ENCODE assay signal across 28 mouse cellular contexts in the genomic region with DNA sequence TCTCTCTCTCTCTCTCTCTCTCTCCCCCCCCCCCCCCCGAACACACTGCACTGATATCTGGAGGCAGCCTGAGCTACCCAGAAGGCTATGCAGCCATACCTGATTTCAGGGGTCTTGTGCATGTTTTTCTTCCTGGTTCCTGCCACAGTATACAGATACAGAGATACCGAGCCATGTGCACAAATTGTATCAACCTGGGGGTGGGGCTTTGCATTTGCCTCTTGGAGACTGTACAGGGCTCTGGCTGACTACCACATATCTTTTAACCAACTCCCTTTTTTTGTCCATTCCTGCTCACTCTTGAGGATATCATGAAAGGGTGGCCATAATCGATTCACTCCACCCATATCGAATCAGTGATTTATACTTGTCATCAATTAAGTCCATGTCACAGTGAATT.
A peak's percentile ranks its signal among the peaks of the same experiment; 100 is the strongest.
DNase-seq lines count a peak whose midpoint lies in the region; ATAC-seq and TF ChIP-seq lines count a peak whose summit lies in the region.
"Had no signal": no experiment of that assay in that cellular context is flagged by ENCODE, and none has a peak within 500 bp of the region (broad histone marks: within the 10 kb centered on the region; RNA-seq: fewer than 3 reads in every experiment).

No protein-coding gene starts in this region.

- no peaks in the 10 kb centered on the region for H3K9me3 ChIP-seq in heart, embryonic 11.5 days (replicated peaks; ENCODE audit: control insufficient read depth, low read length)
- no peaks in the 10 kb centered on the region for H3K9me3 ChIP-seq in midbrain, embryonic 11.5 days (ENCODE audit: control insufficient read depth, low read length)
- no peaks in the 10 kb centered on the region for H3K9me3 ChIP-seq in midbrain, postnatal 0 days (ENCODE audit: low read length)
- H3K9me3 ChIP-seq in neural tube, embryonic 12.5 days = 0 out of 2 replicates have a peak, but pooled peaks cover 3% of the 10 kb centered on the region
- H3K9me3 ChIP-seq: embryonic facial prominence, embryonic 13.5 days; embryonic facial prominence, embryonic 15.5 days; forebrain, embryonic 10.5 days; forebrain, embryonic 13.5 days; forebrain, embryonic 15.5 days had no signal

- H3K4me2 ChIP-seq in heart, embryonic 11.5 days = no peak overlapping the region
- H3K4me2 ChIP-seq in midbrain, embryonic 11.5 days = no peak overlapping the region
- H3K4me2 ChIP-seq in midbrain, postnatal 0 days (ENCODE audit: low read depth, low read length, poor library complexity, severe bottlenecking) = no peak overlapping the region
- no peak overlapping the region for H3K4me2 ChIP-seq in neural tube, embryonic 12.5 days (replicated peaks)
- H3K4me2 ChIP-seq: embryonic facial prominence, embryonic 13.5 days; embryonic facial prominence, embryonic 15.5 days; forebrain, embryonic 13.5 days; forebrain, embryonic 15.5 days had no signal

- TF ChIP-seq CTCF in midbrain, postnatal 0 days (IDR thresholded peaks at IDR 0.05) = no peak

- no peaks in the 10 kb centered on the region for H3K27me3 ChIP-seq in heart, embryonic 11.5 days (ENCODE audit: control insufficient read depth, insufficient read depth, low read length)
- no peaks in the 10 kb centered on the region for H3K27me3 ChIP-seq in midbrain, embryonic 11.5 days (ENCODE audit: control insufficient read depth, insufficient read depth, low read length)
- no peaks in the 10 kb centered on the region for H3K27me3 ChIP-seq in midbrain, postnatal 0 days (ENCODE audit: insufficient read depth, low read length)
- no peaks in the 10 kb centered on the region for H3K27me3 ChIP-seq in neural tube, embryonic 12.5 days (replicated peaks)
- H3K27me3 ChIP-seq: CH12.LX; embryonic facial prominence, embryonic 13.5 days; embryonic facial prominence, embryonic 15.5 days; forebrain, embryonic 13.5 days; forebrain, embryonic 15.5 days had no signal

- no peaks in the 10 kb centered on the region for H3K36me3 ChIP-seq in heart, embryonic 11.5 days (ENCODE audit: control insufficient read depth, insufficient read depth, low read length)
- H3K36me3 ChIP-seq in midbrain, embryonic 11.5 days (ENCODE audit: control insufficient read depth, insufficient read depth, low read length) = no peaks in the 10 kb centered on the region
- no peaks in the 10 kb centered on the region for H3K36me3 ChIP-seq in midbrain, postnatal 0 days (ENCODE audit: insufficient read depth, low read length)
- H3K36me3 ChIP-seq in neural tube, embryonic 12.5 days = no peaks in the 10 kb centered on the region
- H3K36me3 ChIP-seq: embryonic facial prominence, embryonic 13.5 days; embryonic facial prominence, embryonic 15.5 days; forebrain, embryonic 10.5 days; forebrain, embryonic 15.5 days; G1E had no signal

- no peak overlapping the region for H3K4me3 ChIP-seq in heart, embryonic 11.5 days (ENCODE audit: low read depth, low read length)
- no peak overlapping the region for H3K4me3 ChIP-seq in midbrain, embryonic 11.5 days (ENCODE audit: low read depth, low read length)
- H3K4me3 ChIP-seq in midbrain, postnatal 0 days (ENCODE audit: low read depth, low read length) = no peak overlapping the region
- H3K4me3 ChIP-seq in neural tube, embryonic 12.5 days = no peak overlapping the region
- H3K4me3 ChIP-seq: embryonic facial prominence, embryonic 13.5 days; embryonic facial prominence, embryonic 15.5 days; erythroblast, embryonic 14.5 days; forebrain, embryonic 10.5 days; forebrain, embryonic 13.5 days; forebrain, embryonic 15.5 days had no signal

- H3K4me1 ChIP-seq in heart, embryonic 11.5 days (ENCODE audit: control insufficient read depth, insufficient read depth, low read length) = no peaks in the 10 kb centered on the region
- no peaks in the 10 kb centered on the region for H3K4me1 ChIP-seq in midbrain, embryonic 11.5 days (ENCODE audit: control insufficient read depth, insufficient read depth, low read length)
- no peaks in the 10 kb centered on the region for H3K4me1 ChIP-seq in midbrain, postnatal 0 days (ENCODE audit: insufficient read depth, low read length)
- H3K4me1 ChIP-seq in neural tube, embryonic 12.5 days = peaks cover 12% of the 10 kb centered on the region; the same call in 1 of the 2 replicates
- H3K4me1 ChIP-seq: embryonic facial prominence, embryonic 13.5 days; embryonic facial prominence, embryonic 15.5 days; forebrain, embryonic 10.5 days; forebrain, embryonic 13.5 days; forebrain, embryonic 15.5 days had no signal

- ATAC-seq in heart, embryonic 11.5 days (replicated peaks; ENCODE audit: insufficient number of reproducible peaks, low FRiP score, low TSS enrichment) = no peak
- no peak for ATAC-seq in midbrain, embryonic 11.5 days (ENCODE audit: low FRiP score)
- ATAC-seq in midbrain, postnatal 0 days (ENCODE audit: low FRiP score) = no peak
- peak; percentile 66; the same call in 1 of the 2 replicates for ATAC-seq in neural tube, embryonic 12.5 days (ENCODE audit: low FRiP score, low read depth)
- ATAC-seq: activated CD4-positive, CD25-positive, alpha-beta regulatory T cell, adult 4 months; CD4-positive, CD25-positive, alpha-beta regulatory T cell, adult 4 months; forebrain, embryonic 13.5 days; forebrain, embryonic 15.5 days; Patski had no signal

- no peak overlapping the region for H3K27ac ChIP-seq in heart, embryonic 11.5 days (ENCODE audit: low read depth, low read length)
- H3K27ac ChIP-seq in midbrain, embryonic 11.5 days (ENCODE audit: low read depth, low read length) = no peak overlapping the region
- H3K27ac ChIP-seq in midbrain, postnatal 0 days (ENCODE audit: low read depth, low read length) = no peak overlapping the region
- no peak overlapping the region for H3K27ac ChIP-seq in neural tube, embryonic 12.5 days
- H3K27ac ChIP-seq: embryonic facial prominence, embryonic 13.5 days; embryonic facial prominence, embryonic 15.5 days; forebrain, embryonic 10.5 days; forebrain, embryonic 13.5 days; forebrain, embryonic 15.5 days had no signal

- peak; percentile 65 for DNase-seq in heart, adult 11 months
- DNase-seq in midbrain, embryonic 11.5 days (ENCODE audit: low spot score, missing footprints) = peak; percentile 2
- no peak for DNase-seq in midbrain, postnatal 0 days (ENCODE audit: low spot score)
- DNase-seq in neural tube, embryonic 10.5 days (ENCODE audit: extremely low spot score, low spot score) = no peak
- no peak for DNase-seq in adrenal gland, postnatal 10 days
- DNase-seq: adrenal gland, adult 8-10 months; adrenal gland, postnatal 25 days; B cell, adult 2 months; cerebellum, adult 11 months; cerebellum, adult 18-20 months; cerebellum, adult 8-10 months; cerebellum, adult 9-11 months; cerebellum, postnatal 14 days; cerebellum, postnatal 36 days; embryo, embryonic 11 days had no signal

- WGBS in heart, embryonic 11.5 days (ENCODE audit: insufficient replicate concordance) = 81% methylated on average over 4 of the region's 4 CpGs
- 87% methylated on average over 4 of the region's 4 CpGs for WGBS in midbrain, embryonic 11.5 days
- WGBS in midbrain, postnatal 0 days = 68% methylated on average over 4 of the region's 4 CpGs
- 45% methylated on average over 3 of the region's 4 CpGs for WGBS in neural tube, embryonic 12.5 days

- H3K9ac ChIP-seq in heart, embryonic 11.5 days (ENCODE audit: low read depth, low read length) = no peak overlapping the region
- H3K9ac ChIP-seq in midbrain, embryonic 11.5 days (ENCODE audit: low read length) = no peak overlapping the region
- H3K9ac ChIP-seq in midbrain, postnatal 0 days (replicated peaks; ENCODE audit: low read length, poor library complexity, severe bottlenecking) = no peak overlapping the region
- H3K9ac ChIP-seq in neural tube, embryonic 12.5 days = no peak overlapping the region
- H3K9ac ChIP-seq: embryonic facial prominence, embryonic 13.5 days; embryonic facial prominence, embryonic 15.5 days; forebrain, embryonic 13.5 days; forebrain, embryonic 15.5 days had no signal

Comparison
In these comparisons a context has a peak if more than half of its experiments do, and no peak if none do; other contexts are left out.
1. DNase-seq: peak in heart, adult 11 months (single experiment) and midbrain, embryonic 11.5 days (single experiment); none in midbrain, postnatal 0 days (single experiment), neural tube, embryonic 10.5 days (single experiment) and adrenal gland, postnatal 10 days (single experiment).